7 mouse cellular contexts compared by ENCODE assay signal in the genomic region with DNA sequence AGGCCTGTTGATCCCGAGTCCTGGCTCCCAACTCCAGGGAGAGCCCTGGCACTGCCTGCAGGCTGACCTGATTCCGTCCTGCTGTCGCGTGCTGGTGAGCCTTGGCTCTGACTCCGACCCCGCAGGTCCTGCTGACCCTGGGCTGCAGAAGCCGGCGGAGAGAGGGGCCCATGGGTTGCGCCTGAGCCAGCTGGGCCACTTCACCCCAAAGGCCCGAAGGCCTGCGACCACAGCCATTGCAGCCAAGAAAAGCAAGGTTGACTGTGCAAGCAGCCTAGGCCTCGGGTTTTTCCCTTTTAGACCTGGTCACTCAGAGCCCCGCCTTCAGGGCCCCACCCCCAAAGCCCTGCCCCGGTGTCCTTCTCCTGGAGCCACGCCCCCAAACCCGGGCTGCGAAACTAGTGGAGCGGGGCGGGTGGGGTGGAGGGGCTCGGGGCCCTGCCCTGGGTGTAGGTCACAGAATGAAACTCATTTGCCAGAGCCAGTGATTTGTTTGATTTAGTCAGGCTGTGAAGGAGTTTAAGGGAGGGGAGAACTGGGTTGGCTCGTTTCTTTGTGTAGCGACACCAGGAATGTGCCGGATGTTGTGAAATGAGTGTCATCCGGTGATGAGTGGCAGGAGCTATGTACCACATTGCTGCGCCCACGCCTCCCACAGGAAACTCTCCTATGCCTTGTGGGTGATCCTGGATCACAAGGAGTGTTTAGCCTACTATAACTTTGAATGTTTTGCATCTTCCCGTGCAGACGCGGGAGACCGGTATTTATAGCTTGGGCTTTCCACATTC. TPM values are rescaled to one million over a fixed set of nuclear protein-coding genes. Genes with fewer than 3 reads are reported as not detected.
DNase-seq lines count a peak whose midpoint lies in the region; ATAC-seq and TF ChIP-seq lines count a peak whose summit lies in the region.

A gene (minus strand): TSS at position 310 of the 788 bp plus-strand sequence.

- WGBS in embryonic facial prominence, embryonic 11.5 days: under 1% methylated on average over 30 of the region's 30 CpGs
- WGBS in intestine, postnatal 0 days: 1% methylated on average over 30 of the region's 30 CpGs
- 2% methylated on average over 30 of the region's 30 CpGs for WGBS in limb, embryonic 12.5 days
- 2% methylated on average over 30 of the region's 30 CpGs for WGBS in midbrain, embryonic 14.5 days

- H3K36me3 ChIP-seq in embryonic facial prominence, embryonic 11.5 days (replicated peaks; ENCODE audit: control insufficient read depth, insufficient read depth, low read depth, low read length): no peaks in the 10 kb centered on the region
- H3K36me3 ChIP-seq in intestine, postnatal 0 days (ENCODE audit: control insufficient read depth, insufficient read depth): no peaks in the 10 kb centered on the region
- no peaks in the 10 kb centered on the region for H3K36me3 ChIP-seq in limb, embryonic 12.5 days
- no peaks in the 10 kb centered on the region for H3K36me3 ChIP-seq in midbrain, embryonic 14.5 days (ENCODE audit: control insufficient read depth, insufficient read depth, low read length)

- peak within 1 kb of the TSS; percentile 51 for H3K4me2 ChIP-seq in embryonic facial prominence, embryonic 11.5 days (ENCODE audit: low read depth, low read length)
- peak within 1 kb of the TSS; percentile 75 for H3K4me2 ChIP-seq in intestine, postnatal 0 days (replicated peaks; ENCODE audit: low read depth)
- peak within 1 kb of the TSS; percentile 66 for H3K4me2 ChIP-seq in limb, embryonic 12.5 days
- peak within 1 kb of the TSS; percentile 55 for H3K4me2 ChIP-seq in midbrain, embryonic 14.5 days (ENCODE audit: low read length)

- no peaks in the 10 kb centered on the region for H3K27me3 ChIP-seq in embryonic facial prominence, embryonic 11.5 days (ENCODE audit: control insufficient read depth, insufficient read depth, low read length)
- H3K27me3 ChIP-seq in intestine, postnatal 0 days (replicated peaks; ENCODE audit: control insufficient read depth, insufficient read depth, low read length): no peaks in the 10 kb centered on the region
- H3K27me3 ChIP-seq in limb, embryonic 12.5 days: no peaks in the 10 kb centered on the region
- no peaks in the 10 kb centered on the region for H3K27me3 ChIP-seq in midbrain, embryonic 14.5 days (ENCODE audit: control insufficient read depth, insufficient read depth, low read length)

- TF ChIP-seq CTCF in intestine, postnatal 0 days (IDR thresholded peaks at IDR 0.05; ENCODE audit: low read depth): no peak

- peak within 1 kb of the TSS; percentile 60 for H3K9ac ChIP-seq in embryonic facial prominence, embryonic 11.5 days (replicated peaks; ENCODE audit: low read length)
- peak within 1 kb of the TSS; percentile 75 for H3K9ac ChIP-seq in intestine, postnatal 0 days (ENCODE audit: low read depth, low read length)
- H3K9ac ChIP-seq in limb, embryonic 12.5 days (replicated peaks): peak within 1 kb of the TSS; percentile 63
- peak within 1 kb of the TSS; percentile 49 for H3K9ac ChIP-seq in midbrain, embryonic 14.5 days (replicated peaks; ENCODE audit: low read length)

- H3K4me1 ChIP-seq in embryonic facial prominence, embryonic 11.5 days (ENCODE audit: control insufficient read depth, insufficient read depth, low read length): no peaks in the 10 kb centered on the region; the same call in 1 of the 2 replicates
- H3K4me1 ChIP-seq in intestine, postnatal 0 days (replicated peaks; ENCODE audit: control insufficient read depth, insufficient read depth, low read length): peaks cover 4% of the 10 kb centered on the region
- peaks cover 15% of the 10 kb centered on the region for H3K4me1 ChIP-seq in limb, embryonic 12.5 days (replicated peaks)
- H3K4me1 ChIP-seq in midbrain, embryonic 14.5 days (ENCODE audit: control insufficient read depth, insufficient read depth, low read length): peaks cover 16% of the 10 kb centered on the region

- peak; percentile 89 for ATAC-seq in embryonic facial prominence, embryonic 11.5 days (replicated peaks; ENCODE audit: insufficient number of reproducible peaks, low FRiP score, low TSS enrichment, low read depth)
- peak; percentile 72 for ATAC-seq in granulocyte monocyte progenitor cell, adult 5-6 weeks (replicated peaks; ENCODE audit: poor library complexity, severe bottlenecking)
- ATAC-seq in intestine, postnatal 0 days: peak; percentile 96
- ATAC-seq in limb, embryonic 12.5 days (ENCODE audit: insufficient number of reproducible peaks, insufficient read depth, low FRiP score, low TSS enrichment, low read depth): peak; percentile 87
- peak; percentile 88 for ATAC-seq in midbrain, embryonic 14.5 days (ENCODE audit: low FRiP score, low TSS enrichment)

- H3K9me3 ChIP-seq in embryonic facial prominence, embryonic 11.5 days (replicated peaks; ENCODE audit: control insufficient read depth, low read length): no peaks in the 10 kb centered on the region
- H3K9me3 ChIP-seq in intestine, postnatal 0 days (ENCODE audit: control insufficient read depth): no peaks in the 10 kb centered on the region
- H3K9me3 ChIP-seq in limb, embryonic 12.5 days: no peaks in the 10 kb centered on the region
- no peaks in the 10 kb centered on the region for H3K9me3 ChIP-seq in midbrain, embryonic 14.5 days (ENCODE audit: control insufficient read depth, low read length)

- DNase-seq in adrenal gland, postnatal 25 days: peak; percentile 90
- peak; percentile 94 for DNase-seq in embryonic facial prominence, embryonic 11.5 days (ENCODE audit: low spot score)
- peak; percentile 84 for DNase-seq in midbrain, embryonic 14.5 days
- DNase-seq in spleen, adult 12 weeks (ENCODE audit: low spot score): peak; percentile 54

- peak within 1 kb of the TSS; percentile 23 for H3K4me3 ChIP-seq in embryonic facial prominence, embryonic 11.5 days (ENCODE audit: low read depth, low read length)
- H3K4me3 ChIP-seq in intestine, postnatal 0 days (ENCODE audit: low read depth, low read length): peak within 1 kb of the TSS; percentile 51
- H3K4me3 ChIP-seq in limb, embryonic 12.5 days (replicated peaks): peak within 1 kb of the TSS; percentile 44
- peak within 1 kb of the TSS; percentile 31 for H3K4me3 ChIP-seq in midbrain, embryonic 14.5 days (replicated peaks; ENCODE audit: low read depth, low read length)

- 0 out of 2 replicates have a peak within 1 kb of the TSS, but pooled peaks have one; percentile 0 for H3K27ac ChIP-seq in embryonic facial prominence, embryonic 11.5 days (replicated peaks; ENCODE audit: low read depth, low read length)
- peak within 1 kb of the TSS; percentile 87 for H3K27ac ChIP-seq in intestine, postnatal 0 days (ENCODE audit: low read depth, low read length)
- H3K27ac ChIP-seq in limb, embryonic 12.5 days: peak within 1 kb of the TSS; percentile 83
- H3K27ac ChIP-seq in midbrain, embryonic 14.5 days (replicated peaks; ENCODE audit: low read depth, low read length): peak within 1 kb of the TSS; percentile 64

RNA-seq across cellular contexts. Expression of the gene that starts here (rescaled TPM):
- 46.5 and 70.4 TPM in 2 replicates for total RNA-seq in adrenal gland, postnatal 25 days (2021)
- 2.0 and 3.2 TPM in 2 replicates for polyA plus RNA-seq in embryonic facial prominence, embryonic 11.5 days (2014; fragmentation: Nextera tagmentation; extraction: Ambion mirVana)
- total RNA-seq in granulocyte monocyte progenitor cell, adult 5-6 weeks (2014; fragmentation: Nextera tagmentation): 2.4 and 4.1 TPM in 2 replicates
- total RNA-seq in granulocyte monocyte progenitor cell, adult 5-6 weeks (2017): 0.82 and 1.3 TPM in 2 replicates
- polyA plus RNA-seq in intestine, postnatal 0 days (2015; fragmentation: Nextera tagmentation; extraction: Ambion mirVana): 3.1 and 3.8 TPM in 2 replicates
- 4.1 and 4.3 TPM in 2 replicates for polyA plus RNA-seq in limb, embryonic 12.5 days (2016; fragmentation: Nextera tagmentation; extraction: Ambion mirVana)
- 0.70 and 1.4 TPM in 2 replicates for polyA plus RNA-seq in midbrain, embryonic 14.5 days (2014; fragmentation: Nextera tagmentation; extraction: Ambion mirVana)

Comparison
In these comparisons a context has a peak if more than half of its experiments do, and no peak if none do; other contexts are left out.
1. Peak in every context shown above with its lines: DNase-seq, ATAC-seq, H3K4me3 ChIP-seq and H3K27ac ChIP-seq.
2. H3K27ac ChIP-seq: peak in every context shown above with its lines; median percentile 87 in intestine, postnatal 0 days; 83 in limb, embryonic 12.5 days; 64 in midbrain, embryonic 14.5 days; 0 in embryonic facial prominence, embryonic 11.5 days.